Comparison of ENCODE assay signal across 16 mouse cellular contexts in genomic region chr2:143233795-143234194, GRCm38 (mm10).
"Had no signal": no experiment of that assay in that cellular context is flagged by ENCODE, and none has a peak within 500 bp of the region (broad histone marks: within the 10 kb centered on the region; RNA-seq: fewer than 3 reads in every experiment).

No protein-coding gene starts in this region.

- ATAC-seq: midbrain, embryonic 15.5 days had no signal

- DNase-seq: kidney, adult 11 months; kidney, adult 9 months; kidney, postnatal 36 days; lung, embryonic 14.5 days; lung, postnatal 10 days; lung, postnatal 4 days; retina, postnatal 1 day; thymus, adult 18-20 months; thymus, postnatal 14 days had no signal

- H3K27ac ChIP-seq: kidney, postnatal 0 days; layer of hippocampus, adult 2 months; limb, embryonic 10.5 days; liver, embryonic 15.5 days; midbrain, embryonic 15.5 days; neural tube, embryonic 12.5 days; stomach, postnatal 0 days had no signal

- H3K4me3 ChIP-seq: layer of hippocampus, adult 2 months; limb, embryonic 10.5 days; liver, embryonic 15.5 days; midbrain, embryonic 15.5 days; neural tube, embryonic 12.5 days had no signal
